Mouse (Mus musculus) lung, postnatal 0 days (tissue): Measurements from ENCODE around the gene Clec4a2.

Experiments used
- CTCF ChIP-seq: IDR thresholded peaks from 2 replicates; pipeline ENCODE4 v1.5.1; 2016; ENCODE audit warnings: antibody characterized with exemption, mild to moderate bottlenecking
- EP300 ChIP-seq: IDR thresholded peaks from 2 replicates; pipeline ENCODE4 v1.6.1; 2016; ENCODE audit warnings: antibody characterized with exemption, mild to moderate bottlenecking, control low read depth

DNA sequence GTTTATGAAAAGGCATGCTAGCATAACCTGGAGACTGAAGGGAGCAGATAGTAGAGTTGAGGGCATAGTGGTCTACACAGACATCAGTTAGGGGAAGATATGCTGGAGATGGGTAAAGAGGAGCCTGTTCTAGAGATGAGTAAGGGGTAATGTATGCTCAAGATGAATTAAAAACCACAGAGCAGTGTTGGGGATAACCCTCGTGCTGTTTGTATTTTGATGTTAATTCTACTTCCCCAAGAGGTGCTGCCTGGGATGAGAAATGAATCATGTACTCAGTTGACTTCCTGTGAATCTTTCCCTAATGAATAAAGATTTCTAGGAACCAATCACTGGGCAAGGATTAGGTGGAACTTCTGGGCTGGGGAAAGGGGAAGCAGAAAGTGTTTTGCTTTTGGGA is 63.9 kb downstream of the Clec4a2 start:
- TF ChIP-seq CTCF (no peak), EP300 (no peak)
